Mouse (Mus musculus) erythroblast, embryonic 14.5 days (primary cell): ENCODE results near the gene Arhgef39.

ENCODE experiments used
- GATA1 ChIP-seq: IDR thresholded peaks from 2 replicates; pipeline ENCODE4 v1.6.1; 2012; ENCODE audit warnings: low read length, inconsistent platforms, mixed read lengths
- TAL1 ChIP-seq: IDR thresholded peaks from 3 replicates; pipeline ENCODE4 v1.6.1; 2012; ENCODE audit warnings: low read length, inconsistent platforms, mixed read lengths

- no peak for TF ChIP-seq GATA1
- no peak for TF ChIP-seq TAL1
These were observed 47.2 kb downstream of the Arhgef39 start for GRCm38 (mm10) chr4:43452315-43452714.
